Mouse (Mus musculus): ENCODE results near the gene Mrps22. TPM values are rescaled to one million over a fixed set of nuclear protein-coding genes. Genes with fewer than 3 reads are reported as not detected.

The Mrps22 gene
- 13.0 to 14.4 TPM (median 13.7 TPM) in 4 replicates for total RNA-seq (2023; ENCODE audit: inconsistent age)

GRCm38 (mm10) chr9:98601156-98601836 is at the start of gene Mrps22:
Gene Mrps22 (minus strand): TSS chr9:98601660.

GRCm38 (mm10) chr9:98563137-98564126 is 38.0 kb downstream of the Mrps22 start, which contains the start of gene Copb2:
Gene Copb2 (plus strand): TSS chr9:98563721.

Other genes starting within 250 kb of the Mrps22 start
- gene Rbp1, start 178.7 kb downstream of the Mrps22 start, total RNA-seq (2023; ENCODE audit: inconsistent age): 0.19 to 0.45 TPM (median 0.22 TPM) in 4 replicates
- gene Rbp2, start 115.5 kb downstream of the Mrps22 start, total RNA-seq (2023; ENCODE audit: inconsistent age): not detected in 4 replicates
- gene Copb2, start 37.9 kb downstream of the Mrps22 start, total RNA-seq (2023; ENCODE audit: inconsistent age): 85.2 to 96.5 TPM (median 90.7 TPM) in 4 replicates
- gene Prr23a1, start 240.8 kb upstream of the Mrps22 start, total RNA-seq (2023; ENCODE audit: inconsistent age): not detected in 4 replicates